Mouse (Mus musculus) heart, postnatal 4 days (tissue): ENCODE measurements around the gene Krt78. TPM values are rescaled to one million over a fixed set of nuclear protein-coding genes. Genes with fewer than 3 reads are reported as not detected.

Experiments
- DNase-seq: peaks from one replicate; pipeline ENCODE4 v3.0.0; 2021
- total RNA-seq, 2 experiments: library from RNA; stranded (reverse); gene quantifications; 2 replicates each; pipeline ENCODE4 v1.2.3; 2021

Krt78 gene
- total RNA-seq, 2 experiments from 2014 or later: 0.07 TPM; not detected in 1

GRCm38 (mm10) chr15:101973414-101974077, 19.5 kb upstream of the Krt78 start:
- DNase-seq: peak; percentile 99

- DNase-seq: peak; percentile 78
Measured at GRCm38 (mm10) chr15:101970536-101970935, 16.4 kb upstream of the Krt78 start.

GRCm38 (mm10) chr15:101966808-101967207, 12.7 kb upstream of the Krt78 start:
- peak; percentile 34 for DNase-seq

- no peak for DNase-seq
Measured at GRCm38 (mm10) chr15:101958891-101959290, 4.8 kb upstream of the Krt78 start.

GRCm38 (mm10) chr15:101952733-101953474, 1.2 kb downstream of the Krt78 start:
- no peak for DNase-seq

- DNase-seq: no peak
Measured at GRCm38 (mm10) chr15:101945430-101945829, 8.7 kb downstream of the Krt78 start.

- peak; percentile 23 for DNase-seq
Measured at GRCm38 (mm10) chr15:101941948-101942347, 12.1 kb downstream of the Krt78 start.

GRCm38 (mm10) chr15:101940274-101940829, 13.7 kb downstream of the Krt78 start, which contains the start of gene Krt79:
Gene Krt79 (minus strand): TSS chr15:101940324.
- DNase-seq: no peak

- DNase-seq: no peak
Measured at GRCm38 (mm10) chr15:101938600-101939308, 15.3 kb downstream of the Krt78 start.

GRCm38 (mm10) chr15:101933024-101933423, 21.1 kb downstream of the Krt78 start:
- DNase-seq: no peak

- peak; percentile 20 for DNase-seq
Measured at GRCm38 (mm10) chr15:101929666-101930065, 24.4 kb downstream of the Krt78 start.

GRCm38 (mm10) chr15:101929087-101929486, 25.0 kb downstream of the Krt78 start:
- no peak for DNase-seq

- DNase-seq: peak; percentile 26
Measured at GRCm38 (mm10) chr15:101927340-101928080, 26.6 kb downstream of the Krt78 start.

- no peak for DNase-seq
Measured at GRCm38 (mm10) chr15:101925041-101925440, 29.0 kb downstream of the Krt78 start.

GRCm38 (mm10) chr15:101924635-101925034, 29.5 kb downstream of the Krt78 start, which contains the start of gene Krt4:
Gene Krt4 (minus strand): TSS chr15:101924735.
- no peak for DNase-seq

- no peak for DNase-seq
Measured at GRCm38 (mm10) chr15:101922296-101922695, 31.8 kb downstream of the Krt78 start.

GRCm38 (mm10) chr15:101916072-101916471, 38.0 kb downstream of the Krt78 start:
- no peak for DNase-seq

- DNase-seq: no peak
Measured at GRCm38 (mm10) chr15:101904849-101905248, 49.2 kb downstream of the Krt78 start.

- no peak for DNase-seq
Measured at GRCm38 (mm10) chr15:101902171-101903149, 51.6 kb downstream of the Krt78 start.
